Mouse (Mus musculus): Measurements from ENCODE around the gene Fhit. TPM values are rescaled to one million over a fixed set of nuclear protein-coding genes. Genes with fewer than 3 reads are reported as not detected.

Gene Fhit
- polyA plus RNA-seq, 1 experiment from 2014 or later: 1.7 TPM

- Histone ChIP-seq H3K27me3 (ENCODE audit: control insufficient read depth, insufficient read depth, low read length) (no peaks in the 10 kb centered on the region), H3K4me1 (ENCODE audit: control insufficient read depth, insufficient read depth, low read length) (no peaks in the 10 kb centered on the region), H3K9me3 (ENCODE audit: control insufficient read depth, low read length) (no peaks in the 10 kb centered on the region), H3K9ac (ENCODE audit: low read length) (no peak overlapping the region), H3K36me3 (ENCODE audit: control insufficient read depth, insufficient read depth, low read length) (no peaks in the 10 kb centered on the region), H3K4me3 (ENCODE audit: low read depth, low read length) (no peak overlapping the region), H3K4me2 (ENCODE audit: low read depth, severe bottlenecking) (no peak overlapping the region), H3K27ac (replicated peaks; ENCODE audit: low read depth, low read length) (no peak overlapping the region)
- DNase-seq (ENCODE audit: low spot score) (no peak), ATAC-seq (ENCODE audit: insufficient number of reproducible peaks, low FRiP score, low TSS enrichment, low read depth) (no peak)
- WGBS: 82% methylated on average over 2 of the region's 2 CpGs
These were observed 613.2 kb downstream of the Fhit start for GRCm38 (mm10) chr14:10548632-10549031.

DNA sequence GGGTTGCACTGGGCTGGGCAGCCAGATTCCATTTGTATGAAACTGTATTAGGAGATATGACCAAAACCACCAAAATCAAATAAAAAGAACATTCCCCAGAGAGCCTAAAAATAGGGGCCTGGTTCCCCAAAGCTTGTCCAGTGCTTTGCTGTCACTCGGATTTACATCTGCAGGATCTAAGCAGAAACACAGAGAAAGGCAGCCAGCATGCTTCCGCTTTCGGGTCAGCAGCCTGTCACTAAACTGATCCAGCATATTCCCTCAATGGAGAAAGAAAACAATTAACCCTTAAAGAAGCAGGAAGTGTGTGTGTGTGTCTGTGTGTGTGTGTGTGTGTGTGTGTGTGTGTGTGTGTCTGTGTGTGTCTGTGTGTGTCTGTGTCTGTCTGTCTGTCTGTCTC, 615.9 kb downstream of the Fhit start:
- no peak overlapping the region for H3K4me3 ChIP-seq (ENCODE audit: low read depth, low read length)
- H3K4me1 ChIP-seq (ENCODE audit: control insufficient read depth, insufficient read depth, low read length): no peaks in the 10 kb centered on the region
- H3K9me3 ChIP-seq (ENCODE audit: control insufficient read depth, low read length): no peaks in the 10 kb centered on the region
- 69% methylated on average over 3 of the region's 3 CpGs for WGBS
- ATAC-seq (ENCODE audit: insufficient number of reproducible peaks, low FRiP score, low TSS enrichment, low read depth): no peak
- no peaks in the 10 kb centered on the region for H3K27me3 ChIP-seq (ENCODE audit: control insufficient read depth, insufficient read depth, low read length)
- no peak for DNase-seq (ENCODE audit: low spot score)
- no peak overlapping the region for H3K4me2 ChIP-seq (ENCODE audit: low read depth, severe bottlenecking)
- H3K9ac ChIP-seq (ENCODE audit: low read length): no peak overlapping the region
- H3K36me3 ChIP-seq (ENCODE audit: control insufficient read depth, insufficient read depth, low read length): no peaks in the 10 kb centered on the region
- no peak overlapping the region for H3K27ac ChIP-seq (replicated peaks; ENCODE audit: low read depth, low read length)

GRCm38 (mm10) chr14:10534862-10535261, 627.0 kb downstream of the Fhit start:
- no peak for ATAC-seq (ENCODE audit: insufficient number of reproducible peaks, low FRiP score, low TSS enrichment, low read depth)
- WGBS: 81% methylated on average over 2 of the region's 2 CpGs
- Histone ChIP-seq H3K9ac (ENCODE audit: low read length) (no peak overlapping the region), H3K36me3 (ENCODE audit: control insufficient read depth, insufficient read depth, low read length) (no peaks in the 10 kb centered on the region), H3K4me1 (ENCODE audit: control insufficient read depth, insufficient read depth, low read length) (no peaks in the 10 kb centered on the region), H3K27ac (replicated peaks; ENCODE audit: low read depth, low read length) (no peak overlapping the region), H3K9me3 (ENCODE audit: control insufficient read depth, low read length) (no peaks in the 10 kb centered on the region), H3K4me3 (ENCODE audit: low read depth, low read length) (no peak overlapping the region), H3K4me2 (ENCODE audit: low read depth, severe bottlenecking) (no peak overlapping the region), H3K27me3 (ENCODE audit: control insufficient read depth, insufficient read depth, low read length) (no peaks in the 10 kb centered on the region)
- no peak for DNase-seq (ENCODE audit: low spot score)

DNA sequence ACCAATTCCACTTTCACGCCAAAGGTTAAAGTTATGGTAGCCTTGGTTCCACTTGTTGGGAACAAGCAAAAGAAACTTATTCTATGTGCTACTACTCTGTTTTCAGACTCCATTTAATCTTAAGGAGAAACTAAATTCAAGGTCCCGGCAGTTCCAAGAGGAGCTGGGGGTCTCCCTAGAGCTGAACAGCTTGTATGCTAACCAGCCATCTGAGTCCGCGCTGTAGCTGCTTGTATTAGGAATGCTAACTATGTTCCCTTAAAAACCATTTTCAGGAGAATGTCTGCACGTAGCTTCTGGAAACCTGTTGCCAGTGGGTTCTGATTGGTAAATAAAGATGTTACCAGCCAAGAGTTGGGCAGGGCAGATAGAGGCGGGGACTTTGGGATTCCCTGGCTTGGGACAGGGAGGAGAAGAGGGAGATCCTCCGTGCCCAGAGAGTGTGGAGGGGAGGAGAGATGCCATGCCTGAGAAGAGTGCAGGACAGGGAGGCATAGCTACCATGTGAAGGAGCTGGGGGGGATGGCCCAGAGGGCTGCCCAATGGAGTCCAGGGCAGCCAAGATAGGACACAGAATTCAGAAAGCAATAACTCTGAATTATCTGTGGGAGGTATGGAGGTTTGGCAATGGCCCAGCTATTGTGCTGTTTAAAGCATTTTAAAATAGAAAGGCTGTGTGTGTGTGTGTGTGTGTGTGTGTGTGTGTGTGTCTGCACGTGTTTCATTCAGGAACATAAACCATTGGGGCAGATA, 629.9 kb downstream of the Fhit start:
- no peak overlapping the region for H3K27ac ChIP-seq (replicated peaks; ENCODE audit: low read depth, low read length)
- 83% methylated on average over 8 of the region's 8 CpGs for WGBS
- DNase-seq (ENCODE audit: low spot score) (no peak), ATAC-seq (ENCODE audit: insufficient number of reproducible peaks, low FRiP score, low TSS enrichment, low read depth) (no peak)
- H3K4me3 ChIP-seq (ENCODE audit: low read depth, low read length): no peak overlapping the region
- H3K36me3 ChIP-seq (ENCODE audit: control insufficient read depth, insufficient read depth, low read length): no peaks in the 10 kb centered on the region
- H3K9me3 ChIP-seq (ENCODE audit: control insufficient read depth, low read length): no peaks in the 10 kb centered on the region
- H3K4me2 ChIP-seq (ENCODE audit: low read depth, severe bottlenecking): no peak overlapping the region
- H3K27me3 ChIP-seq (ENCODE audit: control insufficient read depth, insufficient read depth, low read length): no peaks in the 10 kb centered on the region
- H3K9ac ChIP-seq (ENCODE audit: low read length): no peak overlapping the region
- H3K4me1 ChIP-seq (ENCODE audit: control insufficient read depth, insufficient read depth, low read length): no peaks in the 10 kb centered on the region

DNA sequence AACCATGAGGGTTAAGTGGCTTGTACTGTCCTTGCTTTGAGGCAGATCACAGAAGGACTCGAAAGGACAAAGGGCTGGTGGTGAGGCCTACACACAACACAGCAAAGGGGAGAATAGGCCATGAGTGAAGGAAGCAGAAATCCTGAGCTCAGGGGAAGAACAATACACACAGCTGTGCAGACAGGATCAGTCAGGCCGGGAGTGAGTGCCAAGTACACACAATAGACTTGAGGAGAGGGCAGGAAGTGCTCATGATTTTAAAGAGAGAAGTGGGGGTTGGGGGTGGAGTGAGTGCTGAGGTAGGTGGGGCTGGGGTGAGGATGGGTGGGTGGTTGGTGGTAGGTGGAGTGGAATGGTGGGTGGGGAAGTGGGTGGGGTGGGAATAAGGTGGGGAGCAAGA, 635.0 kb downstream of the Fhit start:
- no peaks in the 10 kb centered on the region for H3K4me1 ChIP-seq (ENCODE audit: control insufficient read depth, insufficient read depth, low read length)
- WGBS: 69% methylated on average over 2 of the region's 2 CpGs
- no peak overlapping the region for H3K4me2 ChIP-seq (ENCODE audit: low read depth, severe bottlenecking)
- no peak overlapping the region for H3K27ac ChIP-seq (replicated peaks; ENCODE audit: low read depth, low read length)
- no peaks in the 10 kb centered on the region for H3K27me3 ChIP-seq (ENCODE audit: control insufficient read depth, insufficient read depth, low read length)
- no peaks in the 10 kb centered on the region for H3K9me3 ChIP-seq (ENCODE audit: control insufficient read depth, low read length)
- H3K9ac ChIP-seq (ENCODE audit: low read length): no peak overlapping the region
- H3K4me3 ChIP-seq (ENCODE audit: low read depth, low read length): no peak overlapping the region
- DNase-seq (ENCODE audit: low spot score): no peak
- no peaks in the 10 kb centered on the region for H3K36me3 ChIP-seq (ENCODE audit: control insufficient read depth, insufficient read depth, low read length)
- ATAC-seq (ENCODE audit: insufficient number of reproducible peaks, low FRiP score, low TSS enrichment, low read depth): no peak

DNA sequence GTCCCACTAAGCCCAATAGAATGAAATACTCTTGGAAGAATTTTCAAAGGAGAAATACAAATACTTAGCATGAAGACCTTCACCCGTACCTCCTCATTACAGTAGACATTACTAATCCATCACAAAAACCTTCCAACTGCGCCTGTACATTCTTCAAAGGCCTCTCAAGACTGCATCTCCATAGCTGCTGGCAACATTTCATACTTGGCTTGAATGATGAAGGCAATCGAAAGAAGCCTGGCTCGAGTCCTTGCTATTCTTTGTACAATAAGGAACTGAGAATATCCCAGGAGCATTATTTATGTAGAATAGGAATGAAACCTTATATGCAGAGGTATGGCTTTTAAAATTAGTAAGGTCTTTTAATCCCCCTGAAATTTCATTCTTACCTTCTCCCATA, 636.0 kb downstream of the Fhit start:
- 85% methylated on average over 4 of the region's 4 CpGs for WGBS
- Histone ChIP-seq H3K9me3 (ENCODE audit: control insufficient read depth, low read length) (no peaks in the 10 kb centered on the region), H3K27me3 (ENCODE audit: control insufficient read depth, insufficient read depth, low read length) (no peaks in the 10 kb centered on the region), H3K27ac (replicated peaks; ENCODE audit: low read depth, low read length) (no peak overlapping the region), H3K4me1 (ENCODE audit: control insufficient read depth, insufficient read depth, low read length) (no peaks in the 10 kb centered on the region), H3K4me2 (ENCODE audit: low read depth, severe bottlenecking) (no peak overlapping the region), H3K9ac (ENCODE audit: low read length) (no peak overlapping the region), H3K36me3 (ENCODE audit: control insufficient read depth, insufficient read depth, low read length) (no peaks in the 10 kb centered on the region), H3K4me3 (ENCODE audit: low read depth, low read length) (no peak overlapping the region)
- DNase-seq (ENCODE audit: low spot score) (no peak), ATAC-seq (ENCODE audit: insufficient number of reproducible peaks, low FRiP score, low TSS enrichment, low read depth) (no peak)

- no peaks in the 10 kb centered on the region for H3K36me3 ChIP-seq (ENCODE audit: control insufficient read depth, insufficient read depth, low read length)
- no peak overlapping the region for H3K27ac ChIP-seq (replicated peaks; ENCODE audit: low read depth, low read length)
- H3K4me1 ChIP-seq (ENCODE audit: control insufficient read depth, insufficient read depth, low read length): no peaks in the 10 kb centered on the region
- no peak for ATAC-seq (ENCODE audit: insufficient number of reproducible peaks, low FRiP score, low TSS enrichment, low read depth)
- H3K9ac ChIP-seq (ENCODE audit: low read length): no peak overlapping the region
- DNase-seq (ENCODE audit: low spot score): no peak
- no peaks in the 10 kb centered on the region for H3K27me3 ChIP-seq (ENCODE audit: control insufficient read depth, insufficient read depth, low read length)
- H3K9me3 ChIP-seq (ENCODE audit: control insufficient read depth, low read length): no peaks in the 10 kb centered on the region
- no peak overlapping the region for H3K4me3 ChIP-seq (ENCODE audit: low read depth, low read length)
- no peak overlapping the region for H3K4me2 ChIP-seq (ENCODE audit: low read depth, severe bottlenecking)
These were observed 647.8 kb downstream of the Fhit start for GRCm38 (mm10) chr14:10514026-10514425.

DNA sequence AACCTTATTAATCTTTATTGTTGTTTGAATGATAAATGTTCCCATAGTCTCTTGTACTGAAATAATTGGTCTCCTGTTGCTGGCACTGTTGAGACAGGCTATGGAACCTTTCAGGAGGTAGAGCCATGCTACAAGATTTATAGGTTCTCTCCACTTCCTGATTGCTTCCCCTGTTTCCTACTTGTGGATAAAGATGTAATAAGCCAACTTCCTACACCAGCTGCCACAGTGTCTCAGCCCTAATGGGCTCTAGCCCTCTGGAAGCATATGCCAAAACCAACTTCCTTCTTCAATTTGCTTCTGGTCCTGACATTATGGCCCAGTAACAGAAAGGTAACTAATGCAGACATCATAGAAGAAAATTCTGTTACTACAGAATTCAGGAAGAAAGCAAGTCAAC, 652.6 kb downstream of the Fhit start:
- Histone ChIP-seq H3K4me2 (ENCODE audit: low read depth, severe bottlenecking) (no peak overlapping the region), H3K36me3 (ENCODE audit: control insufficient read depth, insufficient read depth, low read length) (no peaks in the 10 kb centered on the region), H3K27me3 (ENCODE audit: control insufficient read depth, insufficient read depth, low read length) (no peaks in the 10 kb centered on the region), H3K9ac (ENCODE audit: low read length) (no peak overlapping the region), H3K27ac (replicated peaks; ENCODE audit: low read depth, low read length) (no peak overlapping the region), H3K4me3 (ENCODE audit: low read depth, low read length) (no peak overlapping the region), H3K4me1 (ENCODE audit: control insufficient read depth, insufficient read depth, low read length) (no peaks in the 10 kb centered on the region), H3K9me3 (ENCODE audit: control insufficient read depth, low read length) (no peaks in the 10 kb centered on the region)
- DNase-seq (ENCODE audit: low spot score): no peak
- no peak for ATAC-seq (ENCODE audit: insufficient number of reproducible peaks, low FRiP score, low TSS enrichment, low read depth)

GRCm38 (mm10) chr14:10507560-10507959, 654.3 kb downstream of the Fhit start:
- Histone ChIP-seq H3K4me1 (ENCODE audit: control insufficient read depth, insufficient read depth, low read length) (no peaks in the 10 kb centered on the region), H3K9ac (ENCODE audit: low read length) (no peak overlapping the region), H3K4me2 (ENCODE audit: low read depth, severe bottlenecking) (no peak overlapping the region), H3K4me3 (ENCODE audit: low read depth, low read length) (no peak overlapping the region), H3K36me3 (ENCODE audit: control insufficient read depth, insufficient read depth, low read length) (no peaks in the 10 kb centered on the region), H3K27ac (replicated peaks; ENCODE audit: low read depth, low read length) (no peak overlapping the region), H3K27me3 (ENCODE audit: control insufficient read depth, insufficient read depth, low read length) (no peaks in the 10 kb centered on the region), H3K9me3 (ENCODE audit: control insufficient read depth, low read length) (no peaks in the 10 kb centered on the region)
- no peak for DNase-seq (ENCODE audit: low spot score)
- ATAC-seq (ENCODE audit: insufficient number of reproducible peaks, low FRiP score, low TSS enrichment, low read depth): peak; percentile 62; the same call in 1 of the 2 replicates
- WGBS: 29% methylated on average over 1 of the region's 1 CpGs

All from limb, embryonic 11.5 days (tissue).